Mouse (Mus musculus) heart, adult 8-10 months (tissue): Measurements from ENCODE around the gene Map2k7. TPM values are rescaled to one million over a fixed set of nuclear protein-coding genes. Genes with fewer than 3 reads are reported as not detected.

Experiments
- DNase-seq: peaks from one replicate; pipeline ENCODE4 v3.0.0; 2022; ENCODE audit warnings: low spot score
- total RNA-seq, 4 experiments: library from RNA; stranded (reverse); gene quantifications; 2 replicates each; pipeline ENCODE4 v1.2.4; 2022

Map2k7 gene
- total RNA-seq, 4 experiments from 2014 or later, result 69.9 to 84.0 (median 75.2) TPM

GRCm38 (mm10) chr8:4259125-4259804 is 20.7 kb downstream of the Map2k7 start, which contains the start of gene Ctxn1:
TSS of gene Ctxn1 (minus strand) at chr8:4259274.
- DNase-seq, result peak; percentile 90

- no peak for DNase-seq
These were observed 21.2 kb downstream of the Map2k7 start for GRCm38 (mm10) chr8:4259805-4260170.

- DNase-seq, result no peak
These were observed 24.7 kb downstream of the Map2k7 start for GRCm38 (mm10) chr8:4263105-4263791.

- no peak for DNase-seq
These were observed 26.8 kb downstream of the Map2k7 start for GRCm38 (mm10) chr8:4265160-4265914.

- DNase-seq, result no peak
These were observed 29.1 kb downstream of the Map2k7 start for GRCm38 (mm10) chr8:4267627-4268026.

- DNase-seq, result no peak
These were observed 31.1 kb downstream of the Map2k7 start for GRCm38 (mm10) chr8:4269609-4270008.

- DNase-seq, result peak; percentile 95
These were observed 37.0 kb downstream of the Map2k7 start, which contains the start of gene Timm44 for GRCm38 (mm10) chr8:4275275-4276110. TSS of gene Timm44 (minus strand) at chr8:4275913.

GRCm38 (mm10) chr8:4276111-4276465 is 37.5 kb downstream of the Map2k7 start:
- no peak for DNase-seq

GRCm38 (mm10) chr8:4292738-4293137 is 54.2 kb downstream of the Map2k7 start:
- no peak for DNase-seq

Other genes starting within 250 kb of the Map2k7 start
- 1 to 10 TPM in 1 of 4 experiments, under 1 TPM in 3; 0.63 to 1.8 (median 0.68) TPM for gene Cd209f, start 132.9 kb upstream of the Map2k7 start, total RNA-seq
- under 1 TPM; 0.11 to 0.86 (median 0.34) TPM for gene Cd209g, start 104.6 kb upstream of the Map2k7 start, total RNA-seq
- gene Evi5l, start 72.2 kb upstream of the Map2k7 start, total RNA-seq, result 10 to 100 TPM; 19.0 to 26.0 (median 22.9) TPM
- gene Prr36, start 21.3 kb upstream of the Map2k7 start, total RNA-seq, result not detected
- gene Lrrc8e, start 11.9 kb upstream of the Map2k7 start, total RNA-seq, result 1 to 10 TPM in 1 of 4 experiments, under 1 TPM in 3; 0.41 to 1.3 (median 0.87) TPM
- gene Gm49320, start 125 bp downstream of the Map2k7 start, total RNA-seq, result under 1 TPM in 1 of 4 experiments, not detected in 3; 0.25 TPM
- gene Tgfbr3l, start 9.5 kb downstream of the Map2k7 start, total RNA-seq, result 1 to 10 TPM; 1.7 to 5.0 (median 2.6) TPM
- gene Snapc2, start 14.3 kb downstream of the Map2k7 start, total RNA-seq, result 10 to 100 TPM; 17.6 to 20.0 (median 19.3) TPM
- under 1 TPM; 0.37 to 0.87 (median 0.79) TPM for gene Ctxn1, start 20.5 kb downstream of the Map2k7 start, total RNA-seq
- gene Timm44, start 37.2 kb downstream of the Map2k7 start, total RNA-seq, result 100 to 1,000 TPM in 2 of 4 experiments, 10 to 100 TPM in 2; 94.0 to 109 (median 101) TPM
- gene Ccl25, start 86.5 kb downstream of the Map2k7 start, total RNA-seq, result 1 to 10 TPM; 2.6 to 5.1 (median 3.4) TPM
- gene Elavl1, start 86.7 kb downstream of the Map2k7 start, total RNA-seq, result 10 to 100 TPM; 50.2 to 59.6 (median 53.7) TPM